Mouse (Mus musculus) left cerebral cortex, adult 11 months (tissue): ENCODE data around the gene Zfp385a.

Experiments
- DNase-seq: peaks from one replicate; pipeline ENCODE4 v3.0.0; 2022; ENCODE audit warnings: low spot score

The Zfp385a gene

GRCm38 (mm10) chr15:103305792-103306645 lies 33.9 kb downstream of the Zfp385a start:
- DNase-seq: no peak

GRCm38 (mm10) chr15:103305070-103305678 lies 34.7 kb downstream of the Zfp385a start:
- DNase-seq: peak; percentile 99

- no peak for DNase-seq
These were observed 35.3 kb downstream of the Zfp385a start for GRCm38 (mm10) chr15:103304616-103304969.

DNA sequence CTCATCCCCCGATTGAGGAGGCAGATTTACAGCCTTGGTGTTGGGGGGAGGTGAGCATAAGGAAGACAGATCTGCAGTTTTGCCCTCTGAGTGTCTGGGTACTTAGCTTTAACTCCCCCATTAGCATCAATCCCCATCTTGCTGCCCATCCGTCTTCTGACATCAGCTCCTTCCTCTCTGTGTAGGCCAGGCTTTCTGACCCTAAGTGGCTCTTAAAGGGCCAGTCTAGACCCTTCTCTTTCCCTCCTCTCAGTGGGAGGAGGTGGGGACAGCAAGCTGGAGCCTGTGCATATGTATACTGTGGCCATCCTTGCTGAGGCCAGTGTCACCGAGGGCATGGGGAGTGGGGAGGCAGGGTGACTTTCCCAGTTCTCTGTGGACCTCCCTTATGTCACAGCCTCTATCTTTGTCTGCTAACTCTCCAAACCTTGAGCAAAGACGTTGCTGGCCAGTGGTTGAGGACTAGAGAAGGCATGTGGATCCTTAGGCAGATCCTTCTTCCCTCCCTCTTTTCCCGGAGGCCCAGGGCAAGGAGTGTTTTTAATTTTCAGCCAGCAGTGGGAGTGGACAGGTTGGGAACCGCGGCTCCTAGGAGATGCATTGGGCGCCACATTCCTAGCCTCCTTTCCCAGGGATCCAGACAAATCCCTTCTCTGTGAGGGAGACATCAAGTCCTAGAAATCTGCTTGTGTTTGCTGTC lies 35.8 kb downstream of the Zfp385a start:
- DNase-seq: no peak

DNA sequence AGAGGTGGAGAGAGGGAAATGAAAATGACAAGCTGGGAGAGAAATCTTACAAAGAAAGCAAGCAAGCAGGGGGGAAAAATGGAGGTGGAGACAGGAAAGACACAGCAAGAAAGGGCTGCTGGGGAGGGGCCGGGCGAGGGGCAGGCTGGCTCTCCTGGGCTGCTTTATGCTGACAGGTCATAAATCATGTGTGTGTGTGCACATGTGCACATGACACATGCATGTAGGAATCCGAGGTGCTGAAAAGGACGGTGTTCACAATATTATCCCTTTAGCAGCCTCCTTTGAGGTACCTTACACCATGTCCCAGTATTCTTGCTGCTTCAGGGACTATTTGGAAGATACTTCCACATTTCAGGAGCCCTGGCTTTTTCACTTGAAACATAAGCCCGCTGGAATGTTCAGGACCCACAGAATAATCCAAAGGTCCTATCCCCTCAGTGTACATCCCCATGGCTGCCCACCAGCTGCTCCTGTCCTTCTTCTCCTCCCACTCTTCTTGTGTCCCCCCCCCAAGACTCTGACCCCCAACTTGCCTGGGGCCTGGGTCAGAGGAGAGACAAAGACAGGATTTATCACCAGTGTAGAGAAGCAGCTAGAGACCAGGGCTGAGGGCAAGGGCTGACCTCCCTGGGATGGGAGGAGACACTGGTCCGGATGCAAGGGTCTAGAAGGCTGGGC lies 37.4 kb downstream of the Zfp385a start:
- no peak for DNase-seq

GRCm38 (mm10) chr15:103301547-103302340 lies 38.1 kb downstream of the Zfp385a start:
- no peak for DNase-seq

GRCm38 (mm10) chr15:103301046-103301445 lies 38.8 kb downstream of the Zfp385a start:
- no peak for DNase-seq

DNA sequence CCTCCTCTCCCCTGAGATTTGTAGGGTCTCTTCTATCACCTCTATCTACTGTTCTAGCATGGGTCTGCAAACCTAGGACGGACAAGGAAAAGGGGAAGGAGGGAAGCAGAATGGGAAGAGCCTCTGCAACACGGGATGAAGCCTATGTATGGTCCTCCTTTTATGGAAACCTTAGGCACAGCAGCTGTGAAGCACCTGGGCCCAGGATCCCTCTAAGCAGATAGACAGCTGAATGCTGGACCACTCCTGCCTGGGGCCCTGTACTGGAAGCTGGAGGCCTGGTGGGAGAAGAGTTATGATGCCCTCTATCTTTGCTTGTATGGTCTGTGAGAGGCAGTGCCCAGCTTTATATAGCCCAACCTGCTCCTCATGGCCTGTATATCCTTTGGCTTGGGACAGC lies 39.3 kb downstream of the Zfp385a start:
- no peak for DNase-seq

GRCm38 (mm10) chr15:103300067-103300471 lies 39.8 kb downstream of the Zfp385a start:
- no peak for DNase-seq

DNA sequence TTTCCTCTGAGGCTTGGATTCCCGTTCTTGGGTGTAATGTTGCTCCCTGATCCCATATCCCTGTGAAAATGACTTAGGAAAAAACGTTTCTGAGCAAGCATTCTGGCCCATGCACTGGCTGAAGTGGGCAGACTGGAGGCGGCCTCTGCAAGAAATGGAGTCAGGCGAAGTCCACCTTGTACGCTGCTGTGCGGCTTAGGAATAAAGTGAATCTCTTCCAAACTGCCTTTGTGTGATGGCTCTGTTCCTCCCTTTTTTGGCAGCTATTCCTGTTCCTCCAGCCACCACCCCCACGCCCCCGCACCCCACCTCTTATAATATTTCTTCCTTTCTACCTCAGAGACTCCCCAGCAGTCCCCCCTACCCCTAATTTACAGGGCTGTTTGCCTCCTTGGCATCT lies 40.2 kb downstream of the Zfp385a start:
- DNase-seq: no peak

- DNase-seq: no peak
These were observed 40.9 kb downstream of the Zfp385a start for GRCm38 (mm10) chr15:103298861-103299616.

- DNase-seq: no peak
These were observed 41.9 kb downstream of the Zfp385a start for GRCm38 (mm10) chr15:103298026-103298425.

- no peak for DNase-seq
These were observed 42.6 kb downstream of the Zfp385a start for GRCm38 (mm10) chr15:103297313-103297712.

- no peak for DNase-seq
These were observed 44.0 kb downstream of the Zfp385a start for GRCm38 (mm10) chr15:103295851-103296250.

- no peak for DNase-seq
These were observed 45.2 kb downstream of the Zfp385a start for GRCm38 (mm10) chr15:103294649-103295048.

- no peak for DNase-seq
These were observed 46.5 kb downstream of the Zfp385a start for GRCm38 (mm10) chr15:103293375-103293774.

DNA sequence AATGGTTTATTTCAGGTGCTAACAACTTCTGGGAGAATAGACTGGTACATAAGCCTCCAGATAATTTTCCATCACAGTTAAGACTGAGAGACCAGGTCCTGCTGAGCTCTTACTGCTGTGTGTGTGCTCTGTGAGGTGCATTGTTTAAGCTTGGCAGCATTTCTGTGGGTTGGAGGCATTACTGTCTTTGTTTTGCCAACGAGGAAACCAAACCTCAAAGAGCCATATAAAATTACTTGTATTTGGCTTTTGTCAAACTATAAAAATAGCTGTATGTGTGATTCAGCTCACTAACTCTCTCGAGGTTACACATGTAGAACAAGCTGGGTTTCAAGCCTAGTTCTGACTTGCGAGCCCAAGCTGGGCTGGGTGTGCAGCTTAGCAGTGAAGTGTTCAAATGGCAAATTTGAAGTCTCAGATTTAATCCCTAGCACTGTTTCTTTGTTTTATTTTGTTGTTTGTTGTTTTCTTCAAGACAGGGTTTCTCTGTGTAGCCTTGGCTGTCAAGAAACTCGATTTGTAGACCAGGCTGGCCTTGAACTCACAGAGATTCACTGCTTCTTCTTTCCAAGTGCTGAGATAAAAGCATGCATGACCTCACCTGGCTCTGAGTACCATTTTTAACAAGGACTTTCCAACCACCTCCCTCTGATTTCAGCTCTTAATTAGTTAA lies 47.1 kb downstream of the Zfp385a start:
- no peak for DNase-seq

- DNase-seq: no peak
These were observed 49.0 kb downstream of the Zfp385a start for GRCm38 (mm10) chr15:103290843-103291242.

DNA sequence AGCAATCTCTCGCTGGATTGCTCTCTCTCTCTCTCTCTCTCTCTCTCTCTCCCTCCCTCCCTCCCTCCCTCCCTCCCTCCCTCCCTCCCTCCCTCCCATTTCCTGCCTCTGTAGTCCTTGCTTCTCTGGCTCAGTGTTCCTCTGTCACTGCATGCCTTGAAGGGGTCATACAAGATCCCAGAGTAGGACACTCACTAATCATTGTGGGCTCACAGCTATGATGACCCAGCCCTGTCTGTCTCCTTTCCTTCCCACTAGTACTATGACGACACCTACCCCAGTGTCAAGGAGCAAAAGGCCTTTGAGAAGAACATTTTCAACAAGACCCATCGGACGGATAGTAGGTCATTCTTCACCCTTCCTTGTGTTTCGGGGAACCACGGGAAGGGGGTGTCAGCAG lies 49.5 kb downstream of the Zfp385a start:
- no peak for DNase-seq

DNA sequence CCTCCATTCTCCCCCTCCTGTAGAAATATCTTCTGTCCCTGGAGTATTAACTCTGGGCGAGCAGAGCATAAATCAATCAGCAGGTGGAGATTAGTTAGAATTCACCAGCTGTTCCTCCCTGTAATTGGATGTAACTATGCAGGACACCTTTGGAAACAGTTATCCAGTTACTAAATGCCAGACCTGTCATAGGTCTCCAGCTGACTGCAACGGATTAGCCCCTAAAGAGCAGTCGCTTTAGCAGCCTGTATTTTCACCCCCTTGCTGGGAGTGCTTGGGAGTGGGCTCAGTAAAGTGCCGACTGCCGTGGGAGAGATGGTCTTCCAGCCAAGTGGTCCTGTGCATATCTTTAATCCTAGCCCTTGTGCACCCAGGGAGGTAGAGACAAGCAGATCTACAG lies 50.3 kb downstream of the Zfp385a start:
- no peak for DNase-seq
